Mouse (Mus musculus) adrenal gland, postnatal 25 days (tissue): ENCODE results near the gene Cyp26a1. TPM values are rescaled to one million over a fixed set of nuclear protein-coding genes. Genes with fewer than 3 reads are reported as not detected.

Source experiments
- DNase-seq: peaks from one replicate; pipeline ENCODE4 v3.0.0; 2021; ENCODE audit warnings: mixed read lengths
- total RNA-seq: library from RNA; stranded (reverse); gene quantifications from 2 replicates; pipeline ENCODE4 v1.2.3, GENCODE M21; 2021

Cyp26a1 gene
- total RNA-seq, 1 experiment from 2014 or later: not detected

- DNase-seq: no peak
Observed at GRCm38 (mm10) chr19:37698273-37699160, 919 bp downstream of the Cyp26a1 start.

DNA sequence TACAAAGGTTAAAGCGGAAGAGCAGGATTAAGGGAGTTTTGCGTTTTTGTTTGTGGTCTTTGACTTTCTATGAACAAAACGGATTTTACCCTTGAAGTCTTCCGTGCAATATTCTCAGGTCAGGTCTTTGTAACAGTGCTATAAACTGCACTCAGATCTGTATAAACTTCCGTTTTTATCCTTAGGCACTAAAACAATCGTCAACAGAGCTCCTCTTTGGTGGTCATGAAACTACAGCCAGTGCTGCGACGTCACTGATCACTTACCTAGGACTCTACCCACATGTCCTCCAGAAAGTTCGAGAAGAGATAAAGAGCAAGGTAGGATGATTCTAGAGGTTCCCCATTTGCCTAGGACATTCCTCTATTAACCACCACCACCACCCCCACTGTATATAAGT lies 2.1 kb downstream of the Cyp26a1 start:
- DNase-seq: no peak

- peak; percentile 33 for DNase-seq
Observed at GRCm38 (mm10) chr19:37702377-37703076, 4.9 kb downstream of the Cyp26a1 start.

DNA sequence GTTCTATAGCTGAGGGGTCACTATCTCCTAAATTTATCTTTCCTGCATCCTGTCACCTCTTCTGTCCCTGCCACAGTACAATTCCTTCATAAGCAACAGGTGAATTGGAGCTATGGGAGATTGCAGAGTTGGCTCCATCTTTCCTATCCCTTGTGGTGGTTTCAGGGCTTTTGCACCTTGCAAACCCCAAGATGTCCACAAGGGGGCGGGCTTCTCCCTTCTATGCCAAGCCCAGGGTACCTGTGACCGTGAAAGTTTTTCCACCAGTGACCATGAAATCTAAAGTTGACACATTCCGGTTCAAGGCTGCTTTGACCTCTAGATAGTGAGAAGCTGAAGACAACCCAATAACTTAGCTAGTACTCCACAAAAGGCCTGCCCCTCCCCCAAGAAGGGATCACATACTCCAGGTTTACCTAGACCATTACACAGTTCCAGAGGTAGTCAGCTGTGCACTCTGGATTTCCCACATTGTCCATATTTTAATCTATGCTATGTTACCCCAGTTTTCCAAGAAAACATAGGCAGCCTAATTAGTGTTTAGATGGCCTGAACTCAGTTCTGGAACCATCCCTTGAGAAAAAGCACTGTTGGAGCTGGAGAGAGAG lies 6.4 kb downstream of the Cyp26a1 start:
- peak; percentile 81 for DNase-seq

GRCm38 (mm10) chr19:37705722-37706121 lies 8.1 kb downstream of the Cyp26a1 start:
- no peak for DNase-seq

GRCm38 (mm10) chr19:37714681-37715080 lies 17.1 kb downstream of the Cyp26a1 start:
- no peak for DNase-seq

DNA sequence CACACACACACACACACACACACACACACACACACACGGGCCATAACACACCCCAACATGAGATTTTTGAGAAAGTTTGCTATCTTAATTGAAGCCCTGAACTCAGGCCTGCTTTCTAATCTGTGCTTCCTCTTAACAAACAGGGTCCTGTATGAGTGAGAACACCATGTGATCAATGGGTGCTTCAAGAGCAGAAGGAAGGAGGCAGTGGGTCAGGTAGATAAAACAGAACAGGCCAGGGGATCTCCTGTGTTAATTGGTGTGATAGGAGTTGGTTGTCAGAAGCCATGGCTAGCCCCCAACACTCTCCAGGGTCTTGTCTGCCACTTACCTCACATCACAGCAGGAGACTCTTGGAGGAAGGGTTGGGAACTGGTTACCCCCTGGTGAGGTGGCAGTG lies 18.4 kb downstream of the Cyp26a1 start:
- no peak for DNase-seq

DNA sequence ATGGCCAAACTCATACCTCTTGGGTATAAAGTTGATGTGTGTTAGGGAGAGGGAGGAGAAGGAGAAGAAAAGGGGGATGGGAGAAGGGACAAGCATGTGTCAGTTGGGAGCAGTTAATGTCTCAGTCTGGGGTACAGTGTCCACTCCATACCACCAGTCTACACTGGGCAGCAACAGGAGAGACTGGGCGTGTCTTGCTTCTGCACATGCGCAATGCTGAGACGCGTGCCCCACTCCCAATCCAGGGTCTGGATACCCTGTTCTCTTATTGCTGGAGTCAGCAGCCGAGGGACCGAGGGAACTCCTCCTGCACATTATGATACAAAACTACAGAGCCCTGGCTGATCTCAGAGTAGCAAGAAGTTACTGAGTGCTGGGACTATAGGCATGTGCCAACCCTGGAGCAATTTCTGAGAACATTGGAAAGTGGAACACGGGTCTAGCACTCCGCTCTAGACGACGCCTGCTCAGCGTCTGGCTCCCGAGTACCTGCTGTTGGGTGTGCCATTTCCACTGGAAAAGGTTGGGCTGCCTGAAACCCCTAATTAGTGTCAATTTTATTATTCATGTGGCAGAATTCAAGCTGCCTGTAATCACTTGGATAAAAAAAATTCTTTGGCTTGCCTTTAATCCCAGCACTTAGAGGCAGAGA lies 19.1 kb downstream of the Cyp26a1 start:
- no peak for DNase-seq

- no peak for DNase-seq
Observed at GRCm38 (mm10) chr19:37719166-37719565, 21.6 kb downstream of the Cyp26a1 start.

DNA sequence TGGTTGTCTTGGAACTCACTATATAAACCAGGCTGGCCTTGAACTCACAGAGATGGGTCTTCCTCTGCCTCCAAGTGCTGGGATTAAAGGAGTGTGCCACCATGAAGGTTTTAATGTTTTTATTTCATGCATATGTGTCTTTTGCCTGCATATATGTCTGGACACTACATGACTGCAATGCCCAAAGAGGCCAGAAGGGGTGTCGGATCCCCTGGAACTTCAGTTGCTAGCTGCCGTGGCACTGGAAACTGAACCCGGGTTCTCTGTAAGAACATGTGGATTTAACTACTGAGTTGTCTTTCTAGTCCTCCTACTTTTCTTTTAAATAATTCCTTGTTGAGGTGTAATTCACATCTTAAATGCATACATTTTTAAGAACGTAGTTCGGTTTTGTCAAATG lies 27.0 kb downstream of the Cyp26a1 start:
- no peak for DNase-seq

- no peak for DNase-seq
Observed at GRCm38 (mm10) chr19:37726585-37726984, 29.0 kb downstream of the Cyp26a1 start.

DNA sequence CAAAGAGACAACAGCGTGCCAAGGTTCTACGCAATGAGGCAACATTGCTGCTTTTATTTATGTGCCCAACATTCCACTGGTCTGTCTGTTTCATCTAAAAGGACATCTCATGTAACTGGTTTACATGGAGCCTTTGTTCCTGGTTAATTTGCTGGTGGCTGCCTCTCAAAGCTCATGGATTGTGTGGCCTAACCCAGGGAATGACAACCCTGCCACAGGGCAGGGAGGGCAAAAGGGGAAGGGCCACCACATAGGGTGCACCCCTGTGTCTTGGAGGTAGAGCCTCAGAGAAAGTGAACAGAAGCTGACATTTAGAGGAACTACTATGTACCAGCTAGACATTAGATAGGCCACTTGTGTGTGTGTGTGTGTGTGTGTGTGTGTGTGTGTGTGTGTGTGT lies 29.8 kb downstream of the Cyp26a1 start:
- DNase-seq: no peak

DNA sequence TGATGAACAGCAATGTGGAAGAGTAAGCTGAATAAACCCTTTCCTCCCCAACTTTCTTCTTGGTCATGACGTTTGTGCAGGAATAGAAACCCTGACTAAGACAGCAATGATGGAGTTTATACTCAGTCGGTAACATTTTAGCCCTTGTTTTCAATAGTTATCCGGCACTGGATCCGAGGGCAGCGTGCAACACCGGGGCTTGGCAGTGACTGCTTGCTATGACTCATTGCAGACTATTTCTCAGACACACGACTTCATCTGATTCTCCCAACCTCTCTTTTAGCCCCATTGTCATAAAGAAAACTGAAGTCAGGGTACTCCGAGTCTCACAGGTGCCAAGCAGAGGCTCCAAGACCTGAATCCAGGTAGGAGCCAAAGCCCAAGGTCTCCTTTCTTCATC lies 37.8 kb downstream of the Cyp26a1 start:
- no peak for DNase-seq

GRCm38 (mm10) chr19:37738575-37738974 lies 41.0 kb downstream of the Cyp26a1 start:
- DNase-seq: no peak

DNA sequence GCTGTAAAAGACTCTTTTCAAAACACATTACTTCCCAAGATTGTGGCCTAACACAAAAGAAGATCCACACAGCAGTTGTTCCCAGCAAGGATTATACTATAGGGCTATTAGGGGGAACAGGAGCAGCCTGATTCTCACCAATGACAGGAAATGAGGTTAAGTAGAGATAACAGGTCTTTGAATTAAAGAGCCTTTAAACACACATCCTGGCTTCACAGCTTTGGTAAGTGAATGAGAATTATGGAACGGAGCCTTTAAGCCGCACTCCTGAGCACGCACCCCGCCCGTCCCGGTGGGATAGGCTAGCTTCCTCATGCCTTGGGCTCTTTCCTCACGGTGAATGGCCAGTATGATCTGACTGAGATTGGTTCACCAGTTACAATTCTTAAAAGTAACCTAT lies 42.4 kb downstream of the Cyp26a1 start:
- no peak for DNase-seq

Other genes starting within 250 kb of the Cyp26a1 start
- gene Exoc6, start 147.4 kb upstream of the Cyp26a1 start, total RNA-seq: 15.7 and 21.4 TPM in 2 replicates
- not detected in 2 replicates for gene Cyp26c1, start 12.2 kb upstream of the Cyp26a1 start, total RNA-seq